ENCODE assay signal across 8 mouse cellular contexts in the genomic region with DNA sequence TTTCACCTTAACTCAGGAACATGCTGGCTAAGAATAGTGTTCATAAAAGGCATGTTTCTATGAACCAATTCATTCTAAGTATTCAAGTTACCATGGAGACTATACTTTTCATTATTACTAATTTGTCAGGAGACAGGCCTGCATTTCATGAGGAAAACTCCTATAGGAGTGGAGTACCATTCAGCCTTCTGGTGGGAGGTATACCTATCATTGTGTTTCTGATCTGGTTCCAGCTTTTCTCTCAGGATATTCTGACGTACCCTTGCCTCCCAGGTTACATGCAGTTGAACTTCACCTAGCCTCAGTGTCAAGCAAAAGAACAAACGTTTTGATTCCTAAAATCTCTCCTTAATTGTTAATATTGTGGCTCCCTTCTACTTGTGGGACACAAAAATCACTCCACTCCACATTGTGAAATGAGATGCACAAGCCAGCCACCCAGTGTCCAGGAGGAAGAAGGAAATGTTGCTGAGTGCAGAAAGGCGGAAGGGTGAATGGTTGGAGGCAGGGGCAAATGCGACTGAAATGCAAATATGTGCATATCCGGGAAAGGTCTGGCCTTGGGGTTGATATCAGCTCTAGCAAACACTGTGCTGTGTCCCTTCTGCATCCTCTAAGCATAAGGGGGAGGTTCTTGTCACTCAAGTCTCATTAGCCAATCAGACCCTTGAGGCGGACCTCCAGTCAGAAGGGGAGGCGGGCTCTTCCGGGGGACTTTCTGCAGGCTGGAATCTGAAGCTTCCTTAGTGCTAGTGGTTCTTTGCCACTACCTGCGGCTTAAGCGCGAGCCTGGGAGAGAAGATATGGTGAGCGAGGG. TPM values are rescaled to one million over a fixed set of nuclear protein-coding genes. Genes with fewer than 3 reads are reported as not detected.
DNase-seq lines count a peak whose midpoint lies in the region; ATAC-seq and TF ChIP-seq lines count a peak whose summit lies in the region.

A gene (plus strand): TSS at position 695 of the 817 bp plus-strand sequence.

- 0 out of 2 replicates have a peak within 1 kb of the TSS, but pooled peaks have one; percentile 31 for H3K27ac ChIP-seq in hindbrain, embryonic 11.5 days (ENCODE audit: low read depth, low read length)

- in situ Hi-C loops in Patski (cut with MboI; ENCODE audit: low pct_unique_long_range_greater_than_20kb): no loop called here

- no peaks in the 10 kb centered on the region for H3K36me3 ChIP-seq in hindbrain, embryonic 11.5 days (ENCODE audit: control insufficient read depth, insufficient read depth, low read length)

- H3K4me3 ChIP-seq in hindbrain, embryonic 11.5 days (ENCODE audit: low read depth, low read length): peak within 1 kb of the TSS; percentile 48

- H3K4me2 ChIP-seq in hindbrain, embryonic 11.5 days (replicated peaks; ENCODE audit: low read depth, low read length): peak within 1 kb of the TSS; percentile 42

- peak; percentile 75 for ATAC-seq in Patski
- peak; percentile 100 for ATAC-seq in hindbrain, embryonic 11.5 days (ENCODE audit: low FRiP score)

- no peaks in the 10 kb centered on the region for H3K27me3 ChIP-seq in Patski
- H3K27me3 ChIP-seq in hindbrain, embryonic 11.5 days (ENCODE audit: control insufficient read depth, insufficient read depth, low read length): no peaks in the 10 kb centered on the region

- CTCF ChIA-PET in Patski (lab: Charles Lee): no interaction called here

- no peak for TF ChIP-seq CTCF in Patski (IDR thresholded peaks at IDR 0.05)

- no peak for DNase-seq in Patski (ENCODE audit: low read depth, low spot score)
- DNase-seq in cerebellum, adult 9-10 months: peak; percentile 92
- DNase-seq in frontal cortex, adult 2 months (ENCODE audit: extremely low spot score in 1 of 2, low spot score in 1 of 2): peak; percentile 87
- peak; percentile 84 for DNase-seq in hindbrain, embryonic 11.5 days (ENCODE audit: low spot score)
- peak; percentile 75 to 87 for DNase-seq in layer of hippocampus, postnatal 14 days (ENCODE audit: low spot score in 2 of 2)
- DNase-seq in lung, postnatal 10 days: peak; percentile 88
- peak; percentile 50 for DNase-seq in ovary, postnatal 14 days (ENCODE audit: low spot score)
- peak; percentile 68 to 73 for DNase-seq in thymus, postnatal 10 days (ENCODE audit: low spot score in 2 of 2)

- WGBS in hindbrain, embryonic 11.5 days: 9% methylated on average over 12 of the region's 12 CpGs

- POLR2A ChIA-PET in Patski (lab: Charles Lee): no interaction called here

- H3K9me3 ChIP-seq in hindbrain, embryonic 11.5 days (ENCODE audit: control insufficient read depth, low read length): no peaks in the 10 kb centered on the region

- no peaks in the 10 kb centered on the region; the same call in 1 of the 2 replicates for H3K4me1 ChIP-seq in hindbrain, embryonic 11.5 days (replicated peaks; ENCODE audit: control insufficient read depth, insufficient read depth, low read length)

- peak within 1 kb of the TSS; percentile 59 for H3K9ac ChIP-seq in hindbrain, embryonic 11.5 days (ENCODE audit: low read depth, low read length)

RNA-seq across cellular contexts. Expression of the gene that starts here (rescaled TPM):
- 0.89 TPM for polyA plus RNA-seq in Patski (2021)
- 7.1 and 8.9 TPM in 2 replicates for polyA plus RNA-seq in frontal cortex, adult 2 months (2012; rRNA removed)
- polyA plus RNA-seq in hindbrain, embryonic 11.5 days (2014; fragmentation: Nextera tagmentation; extraction: Ambion mirVana): 6.3 and 10.6 TPM in 2 replicates
- total RNA-seq in layer of hippocampus, postnatal 14 days (2021): 10 to 100 TPM; 21.1 to 23.0 TPM

Comparison
In these comparisons a context has a peak if more than half of its experiments do, and no peak if none do; other contexts are left out.
1. Peak in ATAC-seq in Patski; RNA of the gene not detected or under 1 TPM.